Mouse (Mus musculus) embryonic facial prominence, embryonic 11.5 days (tissue): ENCODE results near the gene Myof. TPM values are rescaled to one million over a fixed set of nuclear protein-coding genes. Genes with fewer than 3 reads are reported as not detected.
A peak's percentile ranks its signal among the peaks of the same experiment; 100 is the strongest.

Experiments
- ATAC-seq: fragments of 200-750 bp; cut with Nextera tagmentation; replicated peaks from 2 replicates; pipeline ENCODE4 v1.8.0; 2017; ENCODE audit warnings: low read depth; ENCODE audit not compliant: insufficient number of reproducible peaks, low FRiP score, low TSS enrichment
- DNase-seq: peaks from one replicate; pipeline ENCODE4 v3.0.0-alpha.2; 2015; ENCODE audit warnings: low spot score
- H3K27ac ChIP-seq: fragments of 300-500 bp; sonication (generic); replicated peaks from 2 replicates; pipeline ENCODE4 v1.5.1; 2014; ENCODE audit warnings: mild to moderate bottlenecking, low read depth, low read length, control low read depth
- H3K27me3 ChIP-seq: fragments of 300-500 bp; sonication (generic); 2 replicates; pipeline ENCODE4 v1.6.1; 2014; ENCODE audit warnings: mild to moderate bottlenecking, low read length, moderate library complexity, mixed read lengths; ENCODE audit not compliant: control insufficient read depth, insufficient read depth
- H3K36me3 ChIP-seq: fragments of 300-500 bp; sonication (generic); replicated peaks from 2 replicates; pipeline ENCODE4 v1.6.1; 2014; ENCODE audit warnings: low read depth, mild to moderate bottlenecking, low read length, moderate library complexity, mixed read lengths; ENCODE audit not compliant: control insufficient read depth, insufficient read depth
- H3K4me1 ChIP-seq: fragments of 300-500 bp; sonication (generic); 2 replicates; pipeline ENCODE4 v1.6.1; 2014; ENCODE audit warnings: low read length, mixed read lengths; ENCODE audit not compliant: control insufficient read depth, insufficient read depth
- H3K4me2 ChIP-seq: fragments of 300-500 bp; sonication (generic); 2 replicates; pipeline ENCODE4 v1.6.1; 2014; ENCODE audit warnings: low read depth, mild to moderate bottlenecking, control low read depth, low read length, moderate library complexity
- H3K4me3 ChIP-seq: fragments of 300-500 bp; sonication (generic); 2 replicates; pipeline ENCODE4 v1.5.1; 2014; ENCODE audit warnings: low read depth, low read length, control low read depth
- H3K9ac ChIP-seq: fragments of 300-500 bp; sonication (generic); replicated peaks from 2 replicates; pipeline ENCODE4 v1.6.1; 2014; ENCODE audit warnings: mild to moderate bottlenecking, control low read depth, low read length
- H3K9me3 ChIP-seq: fragments of 300-500 bp; sonication (generic); replicated peaks from 2 replicates; pipeline ENCODE4 v1.6.1; 2016; ENCODE audit warnings: mild to moderate bottlenecking, low read length, inconsistent platforms, mixed read lengths; ENCODE audit not compliant: control insufficient read depth
- WGBS: fragments of 180-500 bp; shearing (Covaris S2); extraction: QIAGEN DNeasy Blood & Tissue Kit; methylation state at CpG from one replicate; pipeline ENCODE4 v1.1.7; 2014; 5-methylcytosine and 5-hydroxymethylcytosine counted together
- polyA plus RNA-seq: library from polyadenylated mRNA; unstranded; fragments of >200 nt; fragmentation: Nextera tagmentation; extraction: Ambion mirVana; gene quantifications from 2 replicates; pipeline ENCODE4 v1.2.1, GENCODE M21; 2014

The Myof gene
- polyA plus RNA-seq, 1 experiment from 2014 or later: 8.0 TPM

DNA sequence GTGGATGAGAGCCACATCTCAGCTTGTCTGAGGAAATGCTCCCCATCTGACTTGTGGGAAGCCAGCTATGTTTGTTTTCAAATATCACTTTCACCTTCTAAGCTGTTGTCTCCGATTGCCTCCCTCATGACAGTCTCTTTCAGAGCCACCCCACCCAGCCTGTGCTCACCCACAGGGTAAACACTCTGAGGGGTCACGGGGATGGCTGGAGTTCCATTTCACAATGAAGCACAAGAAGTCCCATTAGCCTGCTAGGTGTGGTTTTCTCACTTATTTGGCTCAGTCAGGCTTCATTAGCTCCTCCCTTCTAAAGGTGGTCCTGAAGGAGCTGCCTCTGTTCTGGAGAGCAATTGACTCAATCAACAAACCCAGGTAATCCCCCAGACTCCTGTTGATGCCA is 7.6 kb downstream of the Myof start:
- H3K4me1 ChIP-seq: no peaks in the 10 kb centered on the region
- DNase-seq (no peak), ATAC-seq (no peak)
- H3K4me2 ChIP-seq: no peak overlapping the region
- H3K4me3 ChIP-seq: no peak overlapping the region
- 74% methylated on average over 2 of the region's 2 CpGs for WGBS
- no peaks in the 10 kb centered on the region for H3K9me3 ChIP-seq
- no peaks in the 10 kb centered on the region for H3K36me3 ChIP-seq
- no peak overlapping the region for H3K27ac ChIP-seq
- H3K27me3 ChIP-seq: no peaks in the 10 kb centered on the region
- H3K9ac ChIP-seq: no peak overlapping the region

DNA sequence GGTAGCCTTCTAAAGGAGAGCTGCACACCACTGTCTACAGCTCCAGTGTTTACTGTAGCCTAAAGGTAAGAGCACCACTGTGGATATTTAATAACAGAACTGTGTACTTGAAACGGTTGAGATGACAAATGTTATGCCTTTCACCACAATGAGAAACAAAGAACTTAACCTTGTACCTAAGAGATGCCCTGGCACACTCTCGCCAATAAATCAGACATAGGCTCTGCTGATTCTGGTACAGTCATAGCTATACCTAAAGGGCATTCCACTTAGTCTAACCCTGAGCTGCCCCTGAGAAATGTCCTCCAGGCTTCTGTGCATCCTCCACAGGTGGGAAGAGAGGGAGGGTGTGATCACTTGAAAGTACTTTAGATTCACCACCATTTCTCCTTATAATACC is 8.7 kb downstream of the Myof start:
- Histone ChIP-seq H3K36me3 (no peaks in the 10 kb centered on the region), H3K9ac (no peak overlapping the region), H3K4me2 (no peak overlapping the region), H3K4me3 (no peak overlapping the region), H3K27me3 (no peaks in the 10 kb centered on the region), H3K4me1 (no peaks in the 10 kb centered on the region), H3K9me3 (no peaks in the 10 kb centered on the region), H3K27ac (no peak overlapping the region)
- no peak for DNase-seq
- 84% methylated on average over 2 of the region's 2 CpGs for WGBS
- no peak for ATAC-seq

DNA sequence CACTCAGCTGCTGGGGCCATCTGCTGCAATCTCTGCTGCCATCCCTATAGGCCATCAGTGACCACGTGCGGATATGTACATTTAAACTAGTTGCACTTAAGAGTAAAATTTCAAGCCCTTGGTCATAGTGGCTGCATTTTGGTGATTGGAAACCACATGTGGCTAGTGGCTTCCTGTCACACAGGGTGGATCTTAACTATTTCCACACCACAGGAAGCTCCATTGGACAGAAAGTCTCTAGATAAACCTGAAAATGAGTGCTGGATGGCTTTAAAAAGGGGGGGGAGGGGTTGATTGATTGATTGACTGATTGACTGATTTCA is 9.7 kb downstream of the Myof start:
- Histone ChIP-seq H3K9me3 (no peaks in the 10 kb centered on the region), H3K9ac (no peak overlapping the region), H3K4me3 (no peak overlapping the region), H3K4me1 (no peaks in the 10 kb centered on the region), H3K27ac (no peak overlapping the region), H3K27me3 (no peaks in the 10 kb centered on the region), H3K36me3 (no peaks in the 10 kb centered on the region), H3K4me2 (no peak overlapping the region)
- DNase-seq: no peak
- no peak for ATAC-seq
- 77% methylated on average over 2 of the region's 2 CpGs for WGBS

DNA sequence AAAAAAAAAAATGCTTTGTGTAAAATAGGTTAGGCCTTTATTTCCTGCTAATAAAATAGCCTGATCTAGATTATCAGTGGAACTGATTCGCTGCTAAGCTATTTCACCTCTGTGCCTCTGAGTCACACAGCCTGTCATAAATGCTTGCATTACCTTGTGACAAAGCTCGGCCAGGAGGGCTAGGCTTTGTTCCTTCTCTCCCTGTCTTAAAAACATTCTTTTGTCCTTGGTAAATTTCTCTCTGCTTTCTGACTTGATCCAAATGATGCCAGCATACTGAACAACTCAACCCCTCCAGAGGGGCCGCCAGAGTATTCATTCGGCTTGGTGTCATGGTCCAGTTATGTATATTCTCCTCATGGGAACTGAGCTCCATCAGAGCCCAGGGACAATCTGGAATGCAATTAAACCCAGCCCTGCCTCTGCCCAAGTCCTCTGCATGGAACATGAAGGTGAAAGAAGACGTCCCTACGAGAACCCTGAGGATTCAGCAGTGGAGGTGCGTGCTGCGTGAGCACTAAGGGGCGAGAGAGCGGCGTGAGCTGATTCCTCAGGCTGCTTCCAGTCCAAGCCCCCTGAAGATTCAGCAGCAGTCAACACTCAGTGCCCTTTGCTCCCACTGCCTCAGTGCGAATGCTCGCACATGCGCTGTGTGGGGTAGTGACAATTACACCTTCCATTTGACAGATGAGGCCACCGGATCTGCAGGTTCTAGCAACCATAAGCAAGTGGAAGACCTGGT is 10.2 kb downstream of the Myof start:
- Histone ChIP-seq H3K4me2 (no peak overlapping the region), H3K9ac (no peak overlapping the region), H3K4me3 (no peak overlapping the region), H3K27ac (no peak overlapping the region), H3K27me3 (no peaks in the 10 kb centered on the region), H3K4me1 (no peaks in the 10 kb centered on the region), H3K9me3 (no peaks in the 10 kb centered on the region), H3K36me3 (no peaks in the 10 kb centered on the region)
- WGBS: 78% methylated on average over 15 of the region's 15 CpGs
- DNase-seq (no peak), ATAC-seq (no peak)

DNA sequence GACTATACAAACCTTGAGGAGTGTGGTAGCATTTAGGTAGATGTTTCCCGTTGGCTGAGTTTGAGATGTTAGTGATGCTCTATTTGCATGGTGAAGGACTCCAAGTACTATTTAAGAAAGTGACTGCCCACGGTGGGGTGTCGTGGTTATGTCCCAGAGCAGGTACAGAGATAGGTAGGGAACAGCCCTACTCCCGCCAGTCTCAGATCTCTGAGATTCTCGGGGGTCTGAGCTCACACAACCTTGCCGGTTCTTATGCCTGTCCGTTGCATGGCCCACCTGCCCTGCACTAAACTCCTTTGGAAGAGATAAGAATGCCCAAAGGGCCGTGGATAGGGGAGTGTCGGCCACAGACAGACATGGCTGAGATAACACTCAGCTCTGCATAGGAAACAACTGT is 12.2 kb downstream of the Myof start:
- Histone ChIP-seq H3K4me1 (no peaks in the 10 kb centered on the region), H3K27ac (no peak overlapping the region), H3K4me3 (no peak overlapping the region), H3K36me3 (no peaks in the 10 kb centered on the region), H3K9ac (no peak overlapping the region), H3K9me3 (no peaks in the 10 kb centered on the region), H3K4me2 (no peak overlapping the region), H3K27me3 (no peaks in the 10 kb centered on the region)
- DNase-seq (no peak), ATAC-seq (no peak)
- WGBS: 74% methylated on average over 9 of the region's 9 CpGs

DNA sequence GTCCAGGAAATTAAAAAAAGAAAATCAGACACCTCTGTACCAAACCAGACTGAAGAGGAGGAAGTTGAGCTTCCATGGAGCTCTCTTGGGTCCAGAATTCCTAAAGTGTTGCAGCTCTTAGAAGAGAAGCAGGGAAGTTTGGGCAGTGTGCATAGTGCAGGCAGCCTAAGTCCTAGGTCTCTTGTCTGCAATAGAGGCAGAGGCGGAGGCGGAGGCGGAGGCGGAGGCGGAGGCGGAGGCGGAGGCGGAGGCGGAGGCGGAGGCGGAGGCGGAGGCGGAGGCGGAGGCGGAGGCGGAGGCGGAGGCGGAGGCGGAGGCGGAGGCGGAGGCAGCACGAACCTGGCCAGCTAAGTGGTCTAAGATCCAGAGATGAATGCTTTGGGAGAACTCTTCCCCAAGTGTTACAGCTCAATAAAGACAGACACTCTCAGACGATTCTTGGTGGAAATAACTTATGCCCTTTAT is 12.7 kb downstream of the Myof start:
- H3K4me2 ChIP-seq: no peak overlapping the region
- WGBS: 2% methylated on average over 11 of the region's 23 CpGs
- no peak overlapping the region for H3K27ac ChIP-seq
- H3K4me1 ChIP-seq: no peaks in the 10 kb centered on the region
- no peaks in the 10 kb centered on the region for H3K9me3 ChIP-seq
- ATAC-seq (no peak), DNase-seq (peak; percentile 36)
- H3K36me3 ChIP-seq: no peaks in the 10 kb centered on the region
- no peak overlapping the region for H3K9ac ChIP-seq
- no peaks in the 10 kb centered on the region for H3K27me3 ChIP-seq
- no peak overlapping the region for H3K4me3 ChIP-seq

DNA sequence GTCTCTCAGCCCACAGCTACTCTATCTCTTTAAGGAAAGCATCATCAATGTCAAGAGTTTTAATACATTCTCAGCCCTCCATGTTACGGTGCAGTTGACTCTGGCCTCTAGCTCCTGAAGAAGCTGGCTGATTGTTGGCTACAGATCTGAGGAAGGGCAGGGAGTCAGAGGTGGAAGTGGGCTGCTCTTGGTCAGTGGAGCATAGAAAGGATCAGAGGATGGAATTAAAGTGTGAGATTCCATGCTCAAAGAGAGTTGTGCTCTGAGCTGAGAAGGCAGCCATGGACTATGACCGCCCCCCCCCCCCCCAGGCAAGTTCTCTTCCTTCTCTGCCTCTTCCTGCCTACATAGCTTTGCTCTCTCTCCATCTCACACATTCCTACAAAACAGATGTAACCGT is 13.5 kb downstream of the Myof start:
- Histone ChIP-seq H3K36me3 (no peaks in the 10 kb centered on the region), H3K4me3 (no peak overlapping the region), H3K27ac (no peak overlapping the region), H3K9ac (no peak overlapping the region), H3K27me3 (no peaks in the 10 kb centered on the region), H3K4me2 (no peak overlapping the region), H3K4me1 (no peaks in the 10 kb centered on the region), H3K9me3 (no peaks in the 10 kb centered on the region)
- 60% methylated on average over 3 of the region's 3 CpGs for WGBS
- DNase-seq (no peak), ATAC-seq (no peak)

DNA sequence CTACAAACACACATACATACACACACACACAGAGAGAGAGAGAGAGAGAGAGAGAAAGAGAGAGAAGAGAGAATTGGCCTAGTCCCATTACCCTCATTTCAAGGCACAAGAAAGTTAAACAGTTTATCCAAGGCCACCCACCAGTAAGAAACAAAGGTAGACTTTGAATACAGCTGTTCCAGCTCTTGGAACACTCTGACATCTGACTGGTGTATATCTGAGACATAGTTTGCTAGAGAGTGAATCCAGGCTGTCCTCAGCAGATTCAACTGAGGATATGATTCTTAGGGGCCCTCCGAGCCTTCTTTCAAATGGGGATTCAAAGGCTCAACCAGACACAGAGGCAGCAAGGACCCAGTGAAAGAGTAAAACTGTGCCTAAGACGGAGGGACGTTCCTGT is 14.1 kb downstream of the Myof start:
- H3K27me3 ChIP-seq: no peaks in the 10 kb centered on the region
- 83% methylated on average over 3 of the region's 3 CpGs for WGBS
- H3K4me3 ChIP-seq: no peak overlapping the region
- H3K36me3 ChIP-seq: no peaks in the 10 kb centered on the region
- no peak overlapping the region for H3K9ac ChIP-seq
- no peak overlapping the region for H3K27ac ChIP-seq
- ATAC-seq (no peak), DNase-seq (no peak)
- no peaks in the 10 kb centered on the region for H3K4me1 ChIP-seq
- no peak overlapping the region for H3K4me2 ChIP-seq
- no peaks in the 10 kb centered on the region for H3K9me3 ChIP-seq
